Mouse (Mus musculus) frontal cortex, postnatal 25 days (tissue): ENCODE results near the gene Zfp574.

Experiments used
- DNase-seq, 2 experiments: peaks; one replicate each; pipeline ENCODE4 v3.0.0; 2022; ENCODE audit warnings: low spot score in 2 of 2

The Zfp574 gene

DNA sequence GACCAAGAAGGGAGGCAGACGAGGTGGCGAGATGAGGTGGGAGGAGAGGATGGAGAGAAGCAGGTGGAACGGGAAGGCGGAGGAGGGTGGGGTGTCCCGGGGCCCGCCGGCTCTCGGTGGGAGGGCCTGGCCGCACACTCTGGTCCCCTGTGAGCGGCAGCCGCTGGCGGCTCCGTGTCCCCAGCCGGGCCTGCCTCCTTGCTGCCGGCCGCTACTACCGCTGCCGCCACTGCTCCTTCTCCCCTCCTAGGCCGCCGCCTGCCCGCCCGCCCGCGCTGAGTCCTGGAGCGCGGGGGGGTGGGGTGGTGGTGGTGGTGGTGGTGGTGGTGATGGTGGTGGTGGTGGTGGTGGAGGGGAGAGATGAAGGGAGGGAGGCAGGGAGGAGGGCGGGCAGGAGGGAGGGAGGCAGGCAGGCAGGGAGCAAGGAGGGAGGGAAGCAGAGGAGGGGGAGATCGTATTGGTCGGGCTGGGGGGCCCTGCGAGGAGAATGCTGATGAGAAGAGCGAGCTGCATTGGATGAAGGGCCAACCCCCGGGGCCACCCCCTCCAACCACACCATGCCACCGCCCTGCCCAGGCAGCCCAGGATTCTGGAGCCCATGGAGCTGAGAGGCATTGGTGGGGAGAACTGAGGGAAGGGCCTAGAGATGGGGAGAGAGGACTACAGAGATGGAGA is 486 bp downstream of the Zfp574 start:
- DNase-seq: no peak

DNA sequence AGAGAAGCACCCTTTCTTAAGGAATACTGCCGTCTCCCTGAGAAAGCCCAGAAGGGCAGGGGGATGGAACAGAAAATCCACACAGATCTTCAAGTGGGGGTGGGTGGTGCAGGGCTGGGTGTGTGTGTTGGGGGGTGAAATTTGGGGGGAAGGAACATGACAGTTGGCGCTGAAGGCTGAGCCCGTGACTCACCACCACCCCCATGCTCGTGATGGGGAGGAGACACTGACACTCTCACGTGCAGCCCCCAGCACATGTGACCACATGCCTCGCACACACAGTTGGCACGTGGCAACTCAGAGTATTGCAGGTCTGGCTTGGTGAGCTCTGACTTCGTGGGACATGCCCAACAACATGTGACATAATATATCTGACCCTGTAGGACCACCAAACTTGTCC is 1.6 kb downstream of the Zfp574 start:
- DNase-seq: peak in 1 of 2 experiments; percentile 48

DNA sequence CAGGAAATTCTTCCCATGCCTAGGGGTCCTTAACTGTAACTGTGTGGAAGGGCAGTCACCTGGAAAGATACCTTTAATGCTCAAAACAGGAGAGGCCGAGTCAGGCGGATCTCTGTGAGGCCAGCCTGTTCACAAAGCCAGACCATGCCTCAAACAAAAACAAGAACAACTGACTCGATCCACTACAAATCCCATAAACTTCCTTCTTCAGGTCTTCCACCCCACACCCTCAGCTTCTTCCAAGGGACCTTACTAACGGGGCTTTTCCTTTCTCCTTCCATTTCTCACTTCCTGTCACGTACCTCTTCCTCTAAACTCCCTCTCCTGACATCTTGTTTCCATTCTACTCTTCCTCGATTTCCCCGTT is 3.9 kb downstream of the Zfp574 start:
- DNase-seq: no peak

DNA sequence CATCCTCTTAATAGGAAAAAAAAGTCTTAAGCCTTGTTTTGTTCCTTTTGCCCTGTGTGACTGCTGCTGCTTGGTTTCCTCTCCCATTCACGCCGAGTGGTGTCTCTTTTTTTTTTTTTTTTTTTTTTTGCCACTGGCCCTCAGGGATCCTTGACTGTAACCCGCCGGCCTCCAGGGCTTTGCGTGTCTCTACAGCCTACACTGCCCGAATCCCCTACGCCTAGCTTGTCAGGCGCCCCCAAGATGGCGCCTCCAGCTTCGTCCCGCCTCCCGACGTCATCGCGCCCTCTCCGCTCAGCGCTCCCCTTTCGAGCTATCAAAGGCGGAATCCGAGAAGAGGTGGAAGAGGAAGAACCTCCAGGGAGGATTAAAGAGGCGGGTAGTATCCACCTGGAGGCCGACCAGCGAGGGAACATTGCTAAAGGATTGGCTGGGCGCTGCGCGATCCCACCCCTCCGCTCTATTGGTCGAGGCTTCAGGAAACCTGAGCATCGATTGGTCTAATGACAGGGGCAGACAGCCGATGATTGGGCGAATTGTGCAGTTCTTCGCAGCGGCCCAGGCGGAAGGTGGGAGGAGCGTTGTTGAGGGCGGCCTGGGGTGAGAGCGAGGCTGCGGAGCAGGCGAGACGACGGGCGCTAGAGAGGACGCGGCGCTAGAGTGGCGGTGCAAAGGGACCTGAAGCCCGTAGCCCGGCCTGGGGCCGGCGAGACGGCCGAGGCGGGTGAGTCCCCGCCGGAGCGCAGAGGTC is 4.5 kb downstream of the Zfp574 start:
- peak; percentile 90 to 96 for DNase-seq

DNA sequence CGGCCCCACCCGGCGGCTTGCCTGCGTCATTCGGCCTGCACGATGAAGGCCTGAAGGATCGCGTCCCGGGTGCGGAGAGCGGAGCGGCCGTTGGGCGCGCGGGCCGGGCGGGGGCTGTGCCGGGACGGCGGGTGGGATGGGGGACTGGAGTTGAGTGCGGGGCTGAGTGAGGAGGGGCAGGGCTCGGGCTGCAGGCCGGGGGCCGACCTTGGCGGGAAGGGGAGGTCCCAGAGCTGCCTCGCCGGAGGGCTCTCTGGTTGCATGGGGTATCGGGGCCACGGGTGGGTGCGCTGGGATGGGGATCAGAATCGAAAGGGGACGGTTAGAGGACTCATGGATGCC is 5.0 kb downstream of the Zfp574 start:
- no peak for DNase-seq

DNA sequence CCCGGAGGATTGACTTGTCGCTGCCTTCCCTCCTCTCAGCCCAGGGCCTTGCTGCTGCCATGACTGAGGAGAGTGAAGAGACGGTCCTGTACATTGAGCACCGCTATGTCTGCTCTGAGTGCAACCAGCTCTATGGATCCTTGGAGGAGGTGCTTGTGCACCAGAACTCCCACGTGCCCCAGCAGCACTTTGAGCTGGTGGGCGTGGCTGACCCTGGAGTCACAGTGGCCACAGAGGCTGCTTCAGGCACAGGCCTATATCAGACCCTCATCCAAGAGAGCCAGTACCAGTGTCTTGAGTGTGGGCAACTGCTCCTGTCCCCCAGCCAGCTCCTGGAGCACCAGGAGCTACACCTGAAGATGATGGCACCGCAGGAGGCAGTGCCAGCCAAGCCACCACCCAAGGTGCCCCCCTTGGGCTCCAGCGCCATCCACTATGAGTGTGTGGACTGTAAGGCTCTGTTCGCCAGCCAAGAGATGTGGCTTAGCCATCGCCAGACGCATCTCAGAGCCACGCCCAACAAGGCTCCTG is 7.2 kb downstream of the Zfp574 start:
- no peak for DNase-seq

DNA sequence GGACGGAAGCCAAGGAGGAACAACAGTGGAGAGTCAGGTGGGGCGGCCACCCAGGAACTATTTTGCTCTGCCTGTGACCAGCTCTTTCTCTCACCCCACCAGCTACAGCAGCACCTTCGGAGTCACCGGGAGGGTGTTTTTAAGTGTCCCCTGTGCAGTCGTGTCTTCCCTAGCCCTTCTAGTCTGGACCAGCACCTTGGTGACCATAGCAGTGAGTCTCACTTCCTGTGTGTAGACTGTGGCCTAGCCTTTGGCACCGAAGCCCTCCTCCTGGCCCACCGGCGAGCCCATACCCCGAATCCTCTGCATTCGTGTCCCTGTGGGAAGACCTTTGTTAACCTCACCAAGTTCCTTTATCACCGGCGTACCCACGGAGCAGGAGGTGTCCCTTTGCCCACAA is 8.1 kb downstream of the Zfp574 start:
- no peak for DNase-seq

DNA sequence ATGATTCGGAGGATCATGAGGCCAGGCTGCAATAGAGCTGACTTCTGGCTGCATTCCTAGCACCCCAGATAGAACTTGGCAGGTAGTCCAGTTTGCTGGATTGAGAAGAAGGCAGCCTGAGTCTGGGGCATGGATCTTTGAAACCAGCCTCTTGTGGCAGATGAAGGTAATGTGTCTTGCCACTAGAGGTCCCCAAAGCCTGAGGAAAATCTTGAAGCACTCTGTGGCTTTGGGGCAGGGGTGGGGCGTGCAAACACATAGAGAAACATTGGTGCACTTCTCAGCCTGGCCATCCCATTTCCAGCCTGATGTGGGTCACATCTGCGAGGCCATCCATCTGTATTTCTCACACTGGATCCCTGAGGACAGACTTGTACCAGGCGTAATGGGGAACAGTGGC is 10.1 kb downstream of the Zfp574 start:
- DNase-seq: no peak

DNA sequence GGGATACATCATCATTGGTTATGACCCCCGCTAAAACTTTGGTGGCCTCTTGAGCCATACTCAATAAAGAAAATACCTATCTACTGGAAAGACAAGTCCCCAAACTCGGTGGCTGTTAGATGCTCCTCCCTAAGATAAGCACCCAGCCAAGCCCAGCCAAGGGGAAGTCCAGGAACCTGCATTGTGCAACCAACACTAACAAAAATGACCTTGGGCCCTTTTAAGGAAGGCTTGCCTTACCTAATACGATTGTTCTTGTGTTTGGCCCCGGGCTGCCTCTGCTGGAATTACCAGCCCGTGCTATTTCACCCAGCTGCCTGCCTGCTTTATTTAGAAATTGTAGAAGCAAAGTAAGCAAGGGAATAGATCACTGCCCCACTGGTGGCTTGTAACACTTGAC is 12.3 kb downstream of the Zfp574 start:
- DNase-seq: no peak

DNA sequence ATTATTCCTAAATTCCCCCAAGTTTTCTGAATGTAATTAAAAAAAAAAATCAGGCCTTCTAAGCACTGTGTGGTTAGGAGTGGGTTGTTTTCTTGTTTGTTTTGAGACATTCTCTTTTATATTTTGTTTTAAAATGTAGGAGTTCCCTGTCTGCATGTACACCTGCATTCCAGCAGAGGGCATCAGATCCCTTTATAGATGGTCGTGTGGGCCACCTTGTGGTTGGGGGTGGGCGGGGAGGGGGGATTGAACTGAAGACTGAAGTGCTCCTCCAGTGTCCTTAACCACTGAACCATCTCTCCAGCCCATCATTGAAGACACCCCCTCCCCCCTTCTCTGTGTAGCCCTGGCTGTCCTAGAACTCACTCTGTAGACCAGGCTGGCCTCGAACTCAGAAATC is 14.3 kb downstream of the Zfp574 start:
- no peak for DNase-seq

DNA sequence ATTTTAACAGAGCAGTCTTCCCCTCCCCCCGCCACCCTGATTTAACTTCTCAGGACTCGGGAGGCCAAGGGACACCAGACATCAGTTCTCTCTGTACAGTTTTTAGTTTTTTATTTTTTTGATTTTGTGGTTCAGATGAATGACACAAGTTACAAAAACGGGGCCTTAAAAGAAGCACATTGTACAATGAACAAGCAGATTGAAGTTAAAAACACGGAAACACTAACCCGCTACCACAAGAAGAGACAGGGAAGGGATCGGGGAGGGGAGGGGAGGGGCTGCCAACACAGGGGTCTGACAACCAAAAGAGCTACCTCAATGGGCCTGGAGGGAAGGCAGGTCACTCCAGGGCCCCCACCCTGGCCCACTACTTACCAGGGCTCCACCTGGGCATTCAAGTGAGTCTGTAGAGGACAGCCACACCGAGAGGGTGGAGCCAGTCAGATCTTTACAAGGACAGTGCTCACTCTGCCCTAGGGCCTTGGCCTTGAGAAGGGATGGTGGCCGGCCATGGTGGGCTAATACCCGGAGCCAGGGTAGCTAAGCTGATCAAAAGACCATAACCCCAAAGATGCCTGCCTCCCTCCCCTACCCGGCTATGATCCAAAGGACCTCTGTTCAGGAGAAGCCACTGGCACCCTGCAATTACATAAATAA is 15.0 kb downstream of the Zfp574 start:
- no peak for DNase-seq

DNA sequence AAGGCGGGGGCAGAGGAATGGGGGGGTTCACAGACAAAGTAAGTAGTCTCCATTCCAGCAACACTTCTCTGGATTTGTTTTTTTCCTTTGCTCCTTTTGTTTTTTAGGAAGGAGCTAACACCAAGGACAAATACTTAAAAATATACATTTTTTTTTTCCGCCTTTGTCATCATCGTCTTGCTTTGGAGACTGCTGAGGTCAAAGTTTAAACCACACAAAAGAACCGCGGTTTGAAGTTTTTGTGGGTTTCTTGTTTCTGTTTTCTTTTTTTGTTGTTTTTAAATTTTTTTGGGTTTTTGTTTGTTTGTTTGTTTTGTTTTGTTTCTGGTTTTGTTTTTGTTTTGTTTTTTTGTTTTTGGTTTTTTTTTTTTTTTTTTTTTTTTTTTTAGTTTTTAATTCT is 15.6 kb downstream of the Zfp574 start:
- DNase-seq: no peak

DNA sequence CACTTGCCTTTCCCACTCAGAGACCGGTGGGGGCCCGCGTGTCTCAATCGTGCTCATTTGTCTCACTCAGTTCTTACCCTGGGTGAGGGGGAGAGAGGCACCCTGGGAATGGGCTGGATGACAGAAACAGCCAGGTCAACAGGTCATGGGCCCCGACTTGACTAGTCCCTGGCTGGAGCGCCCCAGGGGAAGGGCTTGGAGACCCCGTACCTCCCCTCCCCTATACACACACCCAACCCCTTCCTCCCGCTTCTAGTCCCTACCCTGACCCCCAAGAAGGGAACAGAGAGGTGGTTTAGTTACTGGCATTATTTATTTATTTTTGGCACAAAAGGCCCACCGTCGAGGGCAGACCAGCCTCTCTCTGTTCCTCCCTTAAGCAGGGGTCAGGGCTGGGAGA is 16.2 kb downstream of the Zfp574 start:
- no peak for DNase-seq

DNA sequence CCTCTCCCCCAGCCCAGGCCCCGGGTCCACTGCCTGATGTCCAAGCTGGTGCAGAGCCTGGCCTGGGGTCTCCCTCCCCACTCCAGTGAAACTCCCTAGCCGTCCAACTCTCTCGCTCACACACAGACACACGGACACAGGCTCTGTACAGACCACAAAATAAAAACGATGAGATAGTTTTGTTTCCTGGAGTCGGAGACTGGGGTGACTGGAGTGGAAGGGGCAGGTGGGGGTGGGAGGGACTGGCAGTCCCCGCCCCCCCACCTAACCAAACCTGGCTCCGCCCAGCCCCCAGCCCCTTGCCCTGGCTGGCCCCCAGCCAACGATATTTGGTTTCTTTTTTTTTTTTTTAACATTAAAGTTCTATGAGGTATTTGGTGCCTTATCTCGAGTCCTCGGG is 16.6 kb downstream of the Zfp574 start:
- no peak for DNase-seq

DNA sequence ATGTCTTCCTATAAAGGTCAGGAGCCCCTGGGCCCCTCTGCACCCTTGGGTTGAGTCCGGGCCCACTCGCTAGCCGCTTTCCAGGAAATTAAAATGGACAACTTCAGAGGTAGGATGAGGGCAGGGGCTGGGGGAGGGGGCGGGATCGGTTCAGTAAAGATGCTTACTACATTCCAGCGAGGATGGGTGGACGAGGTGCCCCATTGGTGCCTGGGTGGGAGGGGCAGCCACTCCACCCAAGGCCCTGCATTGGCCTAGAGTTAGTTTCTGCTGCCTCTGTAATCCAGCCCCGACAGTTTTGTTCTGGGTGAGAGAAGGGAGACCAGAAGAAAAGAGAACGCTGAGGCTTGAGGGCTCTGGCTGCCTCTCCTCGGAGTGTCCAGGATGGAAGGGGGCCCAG is 17.5 kb downstream of the Zfp574 start:
- DNase-seq: no peak

DNA sequence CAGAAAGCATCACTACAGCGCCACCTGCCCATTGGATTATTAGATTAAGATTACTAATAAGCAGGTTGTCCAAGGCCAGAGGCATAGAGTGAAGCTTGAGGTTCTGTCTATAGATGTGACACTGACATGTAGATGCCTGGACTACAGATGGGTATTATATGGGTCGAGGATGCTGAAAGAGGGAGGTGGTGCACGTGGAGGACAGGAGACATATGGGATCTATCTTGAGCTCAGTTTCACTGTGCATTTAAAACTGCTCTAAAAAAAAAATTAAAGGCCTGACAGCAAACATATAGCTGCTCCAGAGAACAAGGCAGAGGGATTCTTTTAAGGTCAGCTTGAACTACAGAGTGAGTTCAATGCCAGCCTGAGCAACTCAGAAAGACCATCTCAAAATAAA is 25.8 kb downstream of the Zfp574 start:
- no peak for DNase-seq

DNA sequence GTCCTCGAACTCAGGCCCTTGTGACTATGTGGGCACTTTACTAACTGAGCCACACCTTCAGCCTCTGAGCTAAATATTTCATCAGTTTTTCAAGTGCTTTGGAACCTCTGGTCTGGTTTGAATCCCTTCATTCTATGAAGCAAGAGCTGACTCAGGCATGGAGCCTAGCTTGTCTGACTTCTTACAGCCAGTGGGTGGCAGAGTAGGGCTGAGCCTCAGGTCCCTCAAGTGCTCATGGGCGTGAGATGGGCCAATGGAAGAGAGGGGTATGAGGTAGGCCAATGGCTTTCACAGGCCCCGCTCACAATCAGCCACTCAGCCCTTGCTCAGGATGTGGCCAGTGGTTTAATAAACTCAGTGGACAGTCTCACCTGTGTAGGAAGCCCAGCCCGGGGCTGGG is 27.2 kb downstream of the Zfp574 start:
- DNase-seq: no peak

DNA sequence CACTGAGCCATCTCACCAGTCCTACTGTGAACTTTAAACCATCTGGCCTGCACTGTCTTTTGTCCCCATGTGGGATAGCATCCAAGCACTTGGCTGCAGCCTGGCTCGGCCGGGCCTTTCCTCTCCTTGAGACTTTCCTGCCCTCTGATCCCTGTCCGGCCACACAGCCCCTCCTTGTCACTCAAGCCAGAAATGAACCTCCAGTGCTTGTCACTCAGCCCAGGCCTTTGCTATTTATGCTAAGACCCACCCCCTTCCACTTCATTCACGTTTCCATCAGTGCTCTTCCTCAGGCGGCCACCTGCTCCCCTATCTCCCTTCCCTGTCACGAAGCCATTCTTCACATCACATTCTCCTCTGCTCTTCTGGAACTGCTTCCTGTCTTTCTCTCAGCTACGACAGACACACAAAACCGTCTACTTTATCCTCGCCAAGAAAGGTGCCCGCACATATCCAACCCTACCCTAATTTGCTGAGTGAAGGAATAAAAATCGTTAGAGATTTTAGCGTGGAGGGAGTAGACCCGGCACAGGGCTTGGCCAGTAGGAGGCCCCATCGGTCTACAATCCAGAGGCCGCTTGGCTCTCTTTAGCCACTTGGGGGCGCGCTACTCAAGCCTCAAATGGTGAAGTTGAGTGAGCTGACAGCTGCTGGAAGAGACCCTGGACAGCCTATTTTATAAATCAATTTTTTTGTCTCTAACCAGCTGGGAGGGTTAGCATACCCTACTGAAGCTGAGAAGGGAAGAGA is 33.2 kb downstream of the Zfp574 start:
- peak; percentile 72 for DNase-seq

DNA sequence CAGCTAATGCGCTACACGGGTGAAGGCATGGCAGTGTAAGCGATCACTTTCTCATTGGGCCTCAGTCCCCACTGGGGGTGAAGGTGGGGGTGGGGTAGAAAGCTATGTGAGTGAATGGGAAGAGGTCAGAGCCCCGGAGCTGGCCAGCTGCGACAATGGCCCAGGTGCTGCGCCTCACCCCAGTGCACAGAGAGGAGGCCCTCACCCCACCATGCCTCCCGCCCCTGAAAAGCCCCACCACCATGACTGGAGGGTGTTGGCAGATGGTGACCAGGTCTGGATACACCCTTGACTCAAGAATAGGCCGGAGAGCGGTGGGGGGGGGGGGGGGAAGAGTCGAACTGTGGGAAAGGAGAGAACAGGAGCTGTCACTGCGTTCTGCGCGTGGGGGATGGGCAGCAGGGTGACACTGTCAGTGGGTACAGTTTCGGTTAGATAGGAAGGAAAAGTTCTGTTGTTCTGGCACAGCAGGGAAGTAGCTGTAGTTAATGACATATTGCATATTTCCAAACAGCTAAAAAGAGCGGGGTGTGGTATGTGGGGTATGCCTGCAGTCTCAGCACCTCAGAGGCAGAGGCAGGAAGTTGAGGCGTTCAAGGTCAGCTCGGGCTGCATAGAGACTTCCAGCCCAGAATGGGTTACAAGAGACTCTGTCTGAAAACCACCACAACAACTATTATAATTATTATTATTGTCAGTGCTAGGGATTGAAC is 34.6 kb downstream of the Zfp574 start:
- no peak for DNase-seq

DNA sequence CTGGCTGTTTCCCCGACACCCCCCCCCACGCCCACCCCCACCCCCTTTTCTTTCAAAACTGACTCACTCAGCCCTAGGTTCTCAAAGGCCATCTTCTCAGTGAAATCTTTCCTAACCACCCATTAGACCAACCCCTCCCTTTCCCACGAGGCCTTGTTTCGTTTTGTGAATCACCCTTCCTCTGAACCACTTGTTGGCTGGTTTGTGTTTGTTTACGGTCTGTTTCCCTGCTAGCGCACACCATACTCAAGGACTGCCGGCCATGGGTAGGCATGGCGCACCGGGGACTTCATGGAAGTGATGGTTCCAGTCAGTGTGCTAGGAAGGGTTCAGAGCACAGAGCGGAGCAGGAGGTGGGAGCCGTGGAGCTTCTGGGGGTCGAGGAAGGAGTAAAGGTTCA is 37.0 kb downstream of the Zfp574 start:
- DNase-seq: no peak

DNA sequence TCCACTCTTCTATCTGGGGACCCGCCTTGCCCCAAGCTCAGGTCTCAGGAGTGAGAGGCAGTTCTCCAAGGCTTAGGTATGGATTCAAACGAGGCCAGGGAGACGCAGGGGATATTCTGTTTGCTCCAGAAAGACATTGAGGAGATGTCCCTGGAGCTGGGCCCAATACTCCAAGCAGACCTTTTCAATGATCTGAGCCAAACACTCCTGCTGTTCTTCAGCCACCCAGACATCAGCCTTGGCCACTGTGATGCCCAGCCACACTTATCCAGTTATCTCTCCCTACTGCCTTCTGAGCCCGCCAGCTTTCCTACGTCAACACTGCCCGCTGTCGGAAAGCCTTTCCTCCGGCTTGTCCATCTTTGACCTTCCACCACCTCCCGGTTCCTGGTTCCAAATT is 38.0 kb downstream of the Zfp574 start:
- no peak for DNase-seq
